23 mouse cellular contexts compared by ENCODE assay signal in the genomic region with DNA sequence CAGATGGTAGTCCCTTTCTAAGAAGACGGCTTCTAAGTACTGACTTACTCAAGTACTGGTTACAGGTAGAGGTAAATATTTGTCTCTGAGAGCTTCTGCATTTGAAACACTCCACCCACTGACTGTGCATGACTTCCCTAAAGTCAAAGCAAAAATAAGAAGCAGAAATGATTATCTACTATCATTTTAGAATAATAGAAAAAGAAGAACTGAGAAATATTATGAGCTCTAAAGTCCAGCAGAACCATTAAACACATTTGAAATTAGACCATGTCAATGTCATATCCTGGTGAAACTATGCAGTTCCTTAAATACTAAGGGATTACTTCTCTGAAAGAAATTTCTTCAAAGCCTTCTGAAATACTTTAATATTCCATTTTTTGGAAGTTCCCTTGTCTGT. TPM values are rescaled to one million over a fixed set of nuclear protein-coding genes. Genes with fewer than 3 reads are reported as not detected.
DNase-seq lines count a peak whose midpoint lies in the region; ATAC-seq and TF ChIP-seq lines count a peak whose summit lies in the region.
"Had no signal": no experiment of that assay in that cellular context is flagged by ENCODE, and none has a peak within 500 bp of the region (broad histone marks: within the 10 kb centered on the region; RNA-seq: fewer than 3 reads in every experiment).

No protein-coding gene starts in this region.

- peak; percentile 67 for ATAC-seq in megakaryocyte progenitor cell, adult 5-6 weeks (replicated peaks; ENCODE audit: poor library complexity)
- ATAC-seq: activated CD4-positive, CD25-positive, alpha-beta regulatory T cell, adult 4 months; forebrain, embryonic 13.5 days; forebrain, postnatal 0 days; Patski had no signal

- H3K4me3 ChIP-seq in bone marrow macrophage, adult 2 months (ENCODE audit: insufficient read depth, low read length), result no peak overlapping the region
- H3K4me3 ChIP-seq: embryonic facial prominence, embryonic 10.5 days; forebrain, embryonic 13.5 days; gastrocnemius, adult 2 months; heart, adult 2 months; heart, embryonic 12.5 days; hindbrain, embryonic 10.5 days; hindbrain, embryonic 15.5 days had no signal

- H3K27me3 ChIP-seq in splenic B cell, adult 2 months (ENCODE audit: control insufficient read depth, insufficient read depth, low read length, poor library complexity, severe bottlenecking), result no peaks in the 10 kb centered on the region
- H3K27me3 ChIP-seq: forebrain, embryonic 13.5 days; heart, embryonic 12.5 days; hindbrain, embryonic 15.5 days had no signal

- DNase-seq in heart, adult 11 months, result peak; percentile 31
- no peak for DNase-seq in heart, adult 9 months (ENCODE audit: low spot score in 2 of 2)
- peak; percentile 44 for DNase-seq in splenic B cell, adult 2 months (ENCODE audit: low read depth, low spot score)
- no peak for DNase-seq in cerebellum, adult 9-11 months
- DNase-seq in gastrocnemius, postnatal 25 days, result no peak
- DNase-seq: adrenal gland, postnatal 36 days; cerebellum, adult 11-12 months; cerebellum, adult 9-10 months; cerebellum, postnatal 36 days; forebrain, postnatal 0 days; gastrocnemius, adult 2 months; gastrocnemius, postnatal 36 days; heart, adult 2 months had no signal

- H3K27ac ChIP-seq in bone marrow macrophage, adult 2 months (ENCODE audit: insufficient read depth, low read depth, low read length), result peak overlapping the region; percentile 35
- H3K27ac ChIP-seq: embryonic facial prominence, embryonic 10.5 days; forebrain, embryonic 13.5 days; gastrocnemius, adult 2 months; heart, adult 2 months; hindbrain, embryonic 10.5 days; hindbrain, embryonic 15.5 days had no signal

- no peaks in the 10 kb centered on the region; the same call in 1 of the 2 replicates for H3K36me3 ChIP-seq in splenic B cell, adult 2 months (ENCODE audit: control insufficient read depth, insufficient read depth, low read length, poor library complexity, severe bottlenecking)
- H3K36me3 ChIP-seq: embryonic facial prominence, embryonic 10.5 days; heart, embryonic 12.5 days; hindbrain, embryonic 10.5 days; hindbrain, embryonic 15.5 days had no signal

- H3K4me1 ChIP-seq in bone marrow macrophage, adult 2 months (ENCODE audit: control insufficient read depth, insufficient read depth, low read length), result peaks cover 21% of the 10 kb centered on the region
- H3K4me1 ChIP-seq: embryonic facial prominence, embryonic 10.5 days; forebrain, embryonic 13.5 days; heart, embryonic 12.5 days; hindbrain, embryonic 10.5 days; hindbrain, embryonic 15.5 days had no signal

- TF ChIP-seq POLR2A in bone marrow macrophage, adult 2 months (IDR thresholded peaks at IDR 0.05; ENCODE audit: borderline replicate concordance, low read depth, low read length), result no peak

- no peak for TF ChIP-seq CTCF in bone marrow macrophage, adult 2 months (IDR thresholded peaks at IDR 0.05; ENCODE audit: low read depth, low read length)

RNA-seq across cellular contexts. Expression of a gene that starts 10.7 kb away (rescaled TPM):
- polyA plus RNA-seq in bone marrow macrophage, adult 2 months (2012; ENCODE audit: insufficient read depth, insufficient read length, missing spikeins), result 0.74 and 0.83 TPM in 2 replicates
- total RNA-seq in megakaryocyte progenitor cell, adult 5-6 weeks (2015), result 0.15 and 0.46 TPM in 2 replicates
- 0.12 TPM in 1 of 2 replicates, not detected in the other for total RNA-seq in megakaryocyte progenitor cell, adult 5-6 weeks (2017)
- not detected for total RNA-seq in gastrocnemius, postnatal 25 days (2021)
- total RNA-seq: gastrocnemius, postnatal 36 days had no signal
- polyA plus RNA-seq: C2C12; heart, embryonic 12.5 days had no signal

RNA-seq across cellular contexts. Expression of a gene that starts 10.8 kb away (rescaled TPM):
- polyA plus RNA-seq in bone marrow macrophage, adult 2 months (2012; ENCODE audit: insufficient read depth, insufficient read length, missing spikeins), result 35.3 and 39.8 TPM in 2 replicates
- 33.7 and 35.0 TPM in 2 replicates for total RNA-seq in megakaryocyte progenitor cell, adult 5-6 weeks (2015)
- 36.5 and 58.1 TPM in 2 replicates for total RNA-seq in megakaryocyte progenitor cell, adult 5-6 weeks (2017)
- total RNA-seq in gastrocnemius, postnatal 25 days (2021), result 10 to 100 TPM; 17.4 to 17.6 TPM

Comparison
In these comparisons a context has a peak if more than half of its experiments do, and no peak if none do; other contexts are left out.
1. DNase-seq: peak in heart, adult 11 months (single experiment) and splenic B cell, adult 2 months (single experiment); none in heart, adult 9 months (0 of 2), cerebellum, adult 9-11 months (single experiment) and gastrocnemius, postnatal 25 days (single experiment).